Mouse (Mus musculus) gastrocnemius, postnatal 36 days (tissue): ENCODE measurements around the gene Sirt5. TPM values are rescaled to one million over a fixed set of nuclear protein-coding genes. Genes with fewer than 3 reads are reported as not detected.

Source experiments
- total RNA-seq, 2 experiments: library from RNA; stranded (reverse); gene quantifications; 2 replicates each; pipeline ENCODE4 v1.2.3; 2021

The Sirt5 gene
- total RNA-seq, 2 experiments from 2014 or later = 15.8 to 17.6 TPM

Other genes starting within 250 kb of the Sirt5 start
- 10 to 100 TPM; 26.0 to 26.4 TPM for gene Tbc1d7, start 194.0 kb upstream of the Sirt5 start, total RNA-seq
- 1 to 10 TPM; 4.3 to 5.9 TPM for gene Gfod1, start 61.3 kb upstream of the Sirt5 start, total RNA-seq
- gene Nol7, start 32.9 kb downstream of the Sirt5 start, total RNA-seq = 100 to 1,000 TPM; 105 to 112 TPM
- 10 to 100 TPM; 36.9 to 40.5 TPM for gene Ranbp9, start 115.8 kb downstream of the Sirt5 start, total RNA-seq
- gene Mcur1, start 194.7 kb downstream of the Sirt5 start, total RNA-seq = 10 to 100 TPM; 27.1 to 28.7 TPM